Mouse (Mus musculus) limb, embryonic 14.5 days (tissue): ENCODE results near the gene Gm49661. TPM values are rescaled to one million over a fixed set of nuclear protein-coding genes. Genes with fewer than 3 reads are reported as not detected.

ENCODE experiments used
- ATAC-seq: fragments of 200-750 bp; cut with Nextera tagmentation; 2 replicates; pipeline ENCODE4 v1.8.0; 2017; ENCODE audit warnings: low read depth, moderate number of reproducible peaks, moderate TSS enrichment; ENCODE audit not compliant: low FRiP score
- DNase-seq: peaks from one replicate; pipeline ENCODE4 v3.0.0-alpha.2; 2015; ENCODE audit warnings: low spot score
- H3K27ac ChIP-seq: fragments of 300-500 bp; sonication (generic); replicated peaks from 2 replicates; pipeline ENCODE4 v1.5.1; 2014; ENCODE audit warnings: low read depth, mild to moderate bottlenecking, low read length, moderate library complexity, mixed read lengths
- H3K27me3 ChIP-seq: fragments of 300-500 bp; sonication (generic); 2 replicates; pipeline ENCODE4 v1.6.1; 2014; ENCODE audit warnings: low read length, mixed read lengths; ENCODE audit not compliant: control insufficient read depth, insufficient read depth
- H3K36me3 ChIP-seq: fragments of 300-500 bp; sonication (generic); 2 replicates; pipeline ENCODE4 v1.6.1; 2014; ENCODE audit warnings: mild to moderate bottlenecking, low read length, moderate library complexity, mixed read lengths; ENCODE audit not compliant: control insufficient read depth, insufficient read depth
- H3K4me1 ChIP-seq: fragments of 300-500 bp; sonication (generic); 2 replicates; pipeline ENCODE4 v1.6.1; 2014; ENCODE audit warnings: antibody characterized with exemption, low read length, mixed read lengths; ENCODE audit not compliant: control insufficient read depth, insufficient read depth
- H3K4me2 ChIP-seq: fragments of 300-500 bp; sonication (generic); replicated peaks from 2 replicates; pipeline ENCODE4 v1.6.1; 2014; ENCODE audit warnings: low read depth, mild to moderate bottlenecking, low read length, moderate library complexity; ENCODE audit not compliant: severe bottlenecking
- H3K4me3 ChIP-seq: fragments of 300-500 bp; sonication (generic); replicated peaks from 2 replicates; pipeline ENCODE4 v1.5.1; 2014; ENCODE audit warnings: low read length
- H3K9ac ChIP-seq: fragments of 300-500 bp; sonication (generic); 2 replicates; pipeline ENCODE4 v1.6.1; 2014; ENCODE audit warnings: mild to moderate bottlenecking, low read depth, low read length, moderate library complexity; ENCODE audit not compliant: severe bottlenecking
- H3K9me3 ChIP-seq: fragments of 300-500 bp; sonication (generic); 2 replicates; pipeline ENCODE4 v1.6.1; 2016; ENCODE audit warnings: low read length; ENCODE audit not compliant: control insufficient read depth
- POLR2A ChIP-seq: fragments of 200-500 bp; IDR thresholded peaks from 2 replicates; pipeline ENCODE4 v1.8.0; 2012; ENCODE audit warnings: inconsistent platforms, mild to moderate bottlenecking, moderate library complexity, borderline replicate concordance; ENCODE audit not compliant: insufficient read depth, insufficient read length; ENCODE audit errors: extremely low read depth
- WGBS: fragments of 180-500 bp; shearing (Covaris S2); extraction: QIAGEN DNeasy Blood & Tissue Kit; methylation state at CpG from one replicate; pipeline ENCODE4 v1.1.7; 2014; 5-methylcytosine and 5-hydroxymethylcytosine counted together
- polyA plus RNA-seq, 2 experiments: library from polyadenylated mRNA; depleted of rRNA in 1 of 2; stranded (reverse) in 1 of 2; unstranded in 1 of 2; fragments of >200 nt; fragmentation: Nextera tagmentation in 1 of 2; extraction: Ambion mirVana in 1 of 2; gene quantifications; 2 replicates each; pipeline versions ENCODE4 v1.2.1 to v1.2.3; 2012 to 2014

The Gm49661 gene
- polyA plus RNA-seq, 2 experiments: not detected

DNA sequence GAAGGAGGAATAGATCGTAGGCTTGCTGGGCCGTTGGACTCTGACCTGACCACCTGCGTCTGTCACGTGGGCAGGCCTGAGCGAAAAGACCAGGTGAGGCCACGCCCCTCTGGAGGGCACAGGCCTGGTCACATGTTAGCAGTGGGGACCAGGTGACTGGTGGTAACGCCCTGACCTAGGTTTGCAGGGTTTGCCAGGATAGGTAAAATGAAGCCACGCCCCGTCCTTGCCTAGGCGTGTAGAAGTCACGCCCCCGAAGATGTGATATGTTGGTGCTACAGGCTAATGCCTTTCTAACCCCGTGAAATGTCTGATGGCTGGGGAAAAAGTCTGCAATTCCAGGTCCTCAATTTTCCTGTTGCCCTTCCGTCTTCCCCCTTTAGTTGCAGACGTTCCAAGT lies 21.6 kb upstream of the Gm49661 start:
- DNase-seq (peak; percentile 79), ATAC-seq (peak; percentile 19; the same call in 1 of the 2 replicates)
- peak overlapping the region; percentile 67 for H3K4me3 ChIP-seq
- H3K27ac ChIP-seq: 0 out of 2 replicates have a peak overlapping the region, but pooled peaks have one; percentile 43
- H3K4me2 ChIP-seq: peak overlapping the region; percentile 75
- WGBS: 1% methylated on average over 15 of the region's 15 CpGs
- no peak for TF ChIP-seq POLR2A
- peaks cover 8% of the 10 kb centered on the region for H3K4me1 ChIP-seq
- H3K9me3 ChIP-seq: no peaks in the 10 kb centered on the region
- H3K9ac ChIP-seq: peak overlapping the region; percentile 69
- no peaks in the 10 kb centered on the region for H3K27me3 ChIP-seq
- H3K36me3 ChIP-seq: 0 out of 2 replicates have a peak, but pooled peaks cover 6% of the 10 kb centered on the region

DNA sequence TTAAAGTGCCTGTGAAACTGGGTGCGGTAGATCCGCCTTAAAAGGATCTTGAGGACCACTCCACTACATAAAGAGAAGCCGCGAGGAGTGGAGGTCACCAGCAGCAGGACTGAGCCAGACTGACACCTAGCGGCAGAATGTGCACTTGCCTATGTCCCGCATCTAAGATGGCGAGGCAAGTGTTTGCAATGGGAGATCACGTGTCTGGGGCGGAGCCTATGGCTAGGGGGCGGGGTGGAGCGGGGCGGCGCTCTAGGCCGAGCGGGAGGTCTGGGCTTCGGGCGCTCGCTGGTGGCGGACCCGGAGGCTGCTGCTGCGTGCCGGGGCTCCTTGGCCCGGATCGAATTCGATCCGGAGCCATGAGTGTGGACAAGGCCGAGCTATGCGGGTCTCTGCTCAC lies 21.1 kb upstream of the Gm49661 start, which contains the start of gene Hook2:
TSS of gene Hook2 (plus strand) at position 255 of the 400 bp plus-strand sequence.
- TF ChIP-seq POLR2A: peak; percentile 70; the same call in 1 of the 2 replicates
- H3K4me3 ChIP-seq: peak within 1 kb of the TSS; percentile 67
- peak within 1 kb of the TSS; percentile 44; the same call in 1 of the 2 replicates for H3K27ac ChIP-seq
- ATAC-seq (peak; percentile 94), DNase-seq (peak; percentile 98)
- H3K36me3 ChIP-seq: 0 out of 2 replicates have a peak, but pooled peaks cover 6% of the 10 kb centered on the region
- peak within 1 kb of the TSS; percentile 69 for H3K9ac ChIP-seq
- WGBS: 5% methylated on average over 26 of the region's 28 CpGs
- peak within 1 kb of the TSS; percentile 75 for H3K4me2 ChIP-seq
- no peaks in the 10 kb centered on the region for H3K9me3 ChIP-seq
- peaks cover 11% of the 10 kb centered on the region for H3K4me1 ChIP-seq
- H3K27me3 ChIP-seq: no peaks in the 10 kb centered on the region

DNA sequence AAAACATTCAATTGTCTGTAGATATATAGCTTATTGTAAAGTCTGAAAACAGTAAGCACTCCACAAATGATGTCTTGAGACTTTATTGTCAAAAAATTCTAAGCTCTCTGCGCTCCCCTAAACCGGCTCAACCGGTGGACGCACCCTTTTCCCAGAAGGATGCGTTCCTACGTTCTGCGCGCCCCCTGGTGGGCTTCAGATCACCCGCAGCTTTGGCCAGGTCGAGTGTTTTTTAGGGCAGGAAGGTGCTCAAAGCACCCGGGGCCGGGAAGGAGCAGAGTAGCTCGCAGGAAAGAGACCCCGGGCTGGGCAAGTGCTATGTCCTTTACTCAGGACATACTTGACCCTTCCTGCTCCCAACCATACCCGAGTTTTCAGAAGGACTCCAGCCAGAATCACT lies 20.6 kb upstream of the Gm49661 start:
- Histone ChIP-seq H3K27ac (peak overlapping the region; percentile 44; the same call in 1 of the 2 replicates), H3K4me2 (peak overlapping the region; percentile 75), H3K4me1 (peaks cover 16% of the 10 kb centered on the region), H3K9me3 (no peaks in the 10 kb centered on the region), H3K4me3 (peak overlapping the region; percentile 67), H3K27me3 (no peaks in the 10 kb centered on the region), H3K36me3 (0 out of 2 replicates have a peak, but pooled peaks cover 3% of the 10 kb centered on the region), H3K9ac (peak overlapping the region; percentile 69)
- DNase-seq (peak; percentile 89), ATAC-seq (peak; percentile 69)
- under 1% methylated on average over 15 of the region's 15 CpGs for WGBS
- TF ChIP-seq POLR2A: no peak

DNA sequence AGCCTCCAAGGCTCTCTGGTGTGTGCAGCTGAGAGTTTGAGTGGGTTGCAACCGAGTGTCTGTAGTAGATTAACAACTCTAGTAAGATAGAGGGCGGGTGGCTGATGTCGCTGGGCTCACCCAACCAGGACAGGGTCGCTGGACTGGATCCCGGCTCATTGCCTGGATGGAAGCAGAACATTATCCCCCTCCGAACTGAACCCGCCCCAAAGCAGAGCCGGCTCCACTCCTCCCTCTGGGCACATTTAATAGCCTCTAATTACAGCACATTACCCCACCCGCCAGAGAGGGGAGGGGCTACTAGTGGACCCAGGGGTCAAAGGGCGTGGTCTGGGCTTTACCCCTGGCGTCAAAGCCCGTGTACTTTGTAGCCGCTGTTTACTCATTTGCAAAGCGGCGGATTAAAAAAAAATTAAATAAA lies 20.1 kb upstream of the Gm49661 start:
- no peak overlapping the region for H3K27ac ChIP-seq
- H3K9me3 ChIP-seq: no peaks in the 10 kb centered on the region
- H3K36me3 ChIP-seq: no peaks in the 10 kb centered on the region
- WGBS: 6% methylated on average over 15 of the region's 15 CpGs
- no peaks in the 10 kb centered on the region for H3K27me3 ChIP-seq
- no peak for TF ChIP-seq POLR2A
- H3K4me1 ChIP-seq: peaks cover 21% of the 10 kb centered on the region
- H3K4me2 ChIP-seq: peak overlapping the region; percentile 75
- ATAC-seq: no peak
- H3K4me3 ChIP-seq: 0 out of 2 replicates have a peak overlapping the region, but pooled peaks have one; percentile 67
- H3K9ac ChIP-seq: no peak overlapping the region
- no peak for DNase-seq

DNA sequence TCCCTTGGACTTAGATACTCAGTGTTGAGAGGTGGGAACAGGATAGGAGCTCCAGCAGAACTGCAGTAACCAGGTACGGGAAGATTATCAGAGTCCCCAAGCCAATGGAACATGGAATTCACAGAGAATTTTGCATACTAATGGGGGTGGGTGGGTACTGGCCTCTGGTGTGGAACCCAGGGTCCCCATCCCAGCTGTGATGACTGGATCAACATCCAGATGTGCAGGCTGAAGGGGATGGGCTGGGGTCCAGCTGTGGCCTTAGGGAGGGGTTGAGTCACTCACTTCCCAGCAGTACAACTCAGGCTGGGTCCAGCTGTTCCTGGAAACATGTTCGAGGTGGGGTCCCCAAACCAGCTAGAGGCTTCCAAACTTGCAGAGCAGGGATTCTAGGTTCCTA lies 18.7 kb upstream of the Gm49661 start:
- no peak overlapping the region for H3K27ac ChIP-seq
- TF ChIP-seq POLR2A: no peak
- H3K4me1 ChIP-seq: peaks cover 23% of the 10 kb centered on the region
- no peak for ATAC-seq
- H3K36me3 ChIP-seq: no peaks in the 10 kb centered on the region
- H3K9me3 ChIP-seq: no peaks in the 10 kb centered on the region
- no peak overlapping the region for H3K4me2 ChIP-seq
- H3K9ac ChIP-seq: no peak overlapping the region
- DNase-seq: no peak
- H3K27me3 ChIP-seq: no peaks in the 10 kb centered on the region
- H3K4me3 ChIP-seq: no peak overlapping the region
- 61% methylated on average over 2 of the region's 2 CpGs for WGBS

DNA sequence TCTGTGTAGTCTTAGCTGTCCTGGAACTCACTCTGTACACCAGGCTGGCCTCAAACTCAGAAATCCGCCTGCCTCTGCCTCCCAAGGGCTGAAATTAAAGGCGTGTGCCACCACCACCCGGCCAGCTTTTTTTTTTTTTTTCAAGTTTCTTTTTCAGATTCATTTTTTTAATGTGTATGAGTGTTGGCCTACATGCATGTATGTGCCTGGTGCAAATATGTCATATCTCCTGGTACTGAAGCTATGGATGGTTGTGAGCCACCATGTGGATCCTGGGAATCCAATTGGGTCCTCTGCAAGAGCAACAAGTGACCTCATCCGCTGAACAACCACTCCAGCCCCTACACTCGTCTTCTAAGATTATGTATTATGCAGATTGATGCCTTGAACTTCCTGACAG lies 18.2 kb upstream of the Gm49661 start:
- 81% methylated on average over 5 of the region's 5 CpGs for WGBS
- H3K9ac ChIP-seq: no peak overlapping the region

More for the DNA sequence above, 18.2 kb upstream of the Gm49661 start:
- Histone ChIP-seq H3K4me1 (peaks cover 23% of the 10 kb centered on the region), H3K9me3 (no peaks in the 10 kb centered on the region), H3K4me2 (no peak overlapping the region), H3K4me3 (no peak overlapping the region), H3K36me3 (no peaks in the 10 kb centered on the region), H3K27ac (no peak overlapping the region), H3K27me3 (no peaks in the 10 kb centered on the region)
- DNase-seq: no peak
- no peak for ATAC-seq
- no peak for TF ChIP-seq POLR2A
